Mouse (Mus musculus) bone marrow, adult 2 months (tissue): ENCODE measurements around the gene Oas3.

Experiments used
- CTCF ChIP-seq: fragments of 200-500 bp; IDR thresholded peaks from 2 replicates; pipeline ENCODE4 v1.5.1; 2011; ENCODE audit warnings: low read length, control low read depth; ENCODE audit not compliant: control insufficient read depth, insufficient read depth
- POLR2A ChIP-seq: fragments of 200-500 bp; IDR thresholded peaks from 2 replicates; pipeline ENCODE4 v1.6.1; 2011; ENCODE audit warnings: low read depth, mild to moderate bottlenecking, control low read depth, low read length, borderline replicate concordance; ENCODE audit not compliant: control insufficient read depth

- no peak for TF ChIP-seq POLR2A
- TF ChIP-seq CTCF: peak; percentile 89
Observed at GRCm38 (mm10) chr5:120714314-120714713, 63.1 kb downstream of the Oas3 start.
